Mouse (Mus musculus) hematopoietic stem cell, adult 5-6 weeks (primary cell): ENCODE data around the gene Acox3. TPM values are rescaled to one million over a fixed set of nuclear protein-coding genes. Genes with fewer than 3 reads are reported as not detected.
"Not testable (repeated sequence)": the region's sequence is repeated elsewhere in the genome, so short reads cannot be mapped to it uniquely, and the experiment has no call there.

ENCODE experiments used
- ATAC-seq, 2 experiments: fragments of 125-278 bp in 1 of 2; replicated peaks in 1 of 2; 2 replicates each; pipeline ENCODE4 v1.8.0; 2016 to 2017; ENCODE audit warnings: inconsistent platforms in 2 of 2, mild to moderate bottlenecking in 2 of 2, moderate number of reproducible peaks in 2 of 2, low read depth in 1 of 2, moderate TSS enrichment in 1 of 2; ENCODE audit not compliant: low FRiP score in 2 of 2, poor library complexity in 2 of 2, severe bottlenecking in 2 of 2, insufficient read depth in 1 of 2, low TSS enrichment in 1 of 2
- total RNA-seq: library from RNA; stranded (forward); fragments of 172-1452, 232-1000 nt; gene quantifications from 2 replicates; pipeline ENCODE4 v1.2.3, GENCODE M21; 2017

The Acox3 gene
- total RNA-seq, 1 experiment from 2014 or later, result 16.3 TPM

- no peak for ATAC-seq
Observed at GRCm38 (mm10) chr5:35571546-35571945, 11.3 kb upstream of the Acox3 start.

- ATAC-seq, result peak; percentile 96 to 99
Observed at GRCm38 (mm10) chr5:35574653-35575599, 7.9 kb upstream of the Acox3 start, which contains the start of gene Trmt44. TSS of gene Trmt44 (minus strand) at chr5:35575070.

- ATAC-seq, result no peak
Observed at GRCm38 (mm10) chr5:35576409-35577020, 6.3 kb upstream of the Acox3 start.

GRCm38 (mm10) chr5:35578411-35578810 lies 4.4 kb upstream of the Acox3 start:
- ATAC-seq, result no peak

GRCm38 (mm10) chr5:35579247-35579893 lies 3.5 kb upstream of the Acox3 start:
- ATAC-seq, result no peak

- no peak for ATAC-seq
Observed at GRCm38 (mm10) chr5:35580156-35580922, 2.5 kb upstream of the Acox3 start.

- peak; percentile 10 to 51; a peak in 2 of 4 replicates for ATAC-seq
Observed at GRCm38 (mm10) chr5:35583221-35583783, 462 bp downstream of the Acox3 start.

GRCm38 (mm10) chr5:35584259-35584658 lies 1.4 kb downstream of the Acox3 start:
- ATAC-seq, result not testable (repeated sequence)

GRCm38 (mm10) chr5:35591497-35591896 lies 8.7 kb downstream of the Acox3 start:
- ATAC-seq, result no peak

- ATAC-seq, result no peak
Observed at GRCm38 (mm10) chr5:35592081-35592736, 9.4 kb downstream of the Acox3 start.

- no peak for ATAC-seq
Observed at GRCm38 (mm10) chr5:35592824-35593223, 10.0 kb downstream of the Acox3 start.

- no peak for ATAC-seq
Observed at GRCm38 (mm10) chr5:35593272-35593671, 10.4 kb downstream of the Acox3 start.

- no peak for ATAC-seq
Observed at GRCm38 (mm10) chr5:35594768-35595167, 11.9 kb downstream of the Acox3 start.

GRCm38 (mm10) chr5:35595706-35596105 lies 12.9 kb downstream of the Acox3 start:
- ATAC-seq, result peak; percentile 63 to 80; a peak in 3 of 4 replicates

GRCm38 (mm10) chr5:35596169-35597160 lies 13.6 kb downstream of the Acox3 start:
- no peak for ATAC-seq
